Mouse (Mus musculus) liver, embryonic 12.5 days (tissue): ENCODE results near the gene Gstp1. TPM values are rescaled to one million over a fixed set of nuclear protein-coding genes. Genes with fewer than 3 reads are reported as not detected.
"Not testable (repeated sequence)": the region's sequence is repeated elsewhere in the genome, so short reads cannot be mapped to it uniquely, and the experiment has no call there.

Experiments used
- ATAC-seq: fragments of 200-750 bp; cut with Nextera tagmentation; 2 replicates; pipeline ENCODE4 v1.8.0; 2017; ENCODE audit warnings: moderate number of reproducible peaks, mild to moderate bottlenecking, moderate library complexity
- H3K27ac ChIP-seq: fragments of 300-500 bp; sonication (generic); 2 replicates; pipeline ENCODE4 v1.5.1; 2016; ENCODE audit warnings: mild to moderate bottlenecking
- H3K27me3 ChIP-seq: fragments of 300-500 bp; sonication (generic); replicated peaks from 2 replicates; pipeline ENCODE4 v1.6.1; 2016; ENCODE audit warnings: mild to moderate bottlenecking, moderate library complexity
- H3K36me3 ChIP-seq: fragments of 300-500 bp; sonication (generic); 2 replicates; pipeline ENCODE4 v1.6.1; 2016; ENCODE audit warnings: mild to moderate bottlenecking, moderate library complexity
- H3K4me1 ChIP-seq: fragments of 300-500 bp; sonication (generic); 2 replicates; pipeline ENCODE4 v1.6.1; 2016
- H3K4me2 ChIP-seq: fragments of 300-500 bp; sonication (generic); 2 replicates; pipeline ENCODE4 v1.6.1; 2016; ENCODE audit warnings: mild to moderate bottlenecking, moderate library complexity
- H3K4me3 ChIP-seq: fragments of 300-500 bp; sonication (generic); 2 replicates; pipeline ENCODE4 v1.5.1; 2016; ENCODE audit warnings: mild to moderate bottlenecking, moderate library complexity
- H3K9ac ChIP-seq: fragments of 300-500 bp; sonication (generic); 2 replicates; pipeline ENCODE4 v1.6.1; 2016; ENCODE audit warnings: mild to moderate bottlenecking, moderate library complexity
- H3K9me3 ChIP-seq: fragments of 300-500 bp; sonication (generic); replicated peaks from 2 replicates; pipeline ENCODE4 v1.6.1; 2016; ENCODE audit warnings: mild to moderate bottlenecking, moderate library complexity
- WGBS: fragments of 180-500 bp; shearing (Covaris S2); methylation state at CpG from one replicate; pipeline ENCODE4 v1.1.7; 2016; ENCODE audit not compliant: insufficient replicate concordance; 5-methylcytosine and 5-hydroxymethylcytosine counted together
- polyA plus RNA-seq: library from polyadenylated mRNA; unstranded; fragments of >200 nt; fragmentation: Nextera tagmentation; extraction: Ambion mirVana; gene quantifications from 2 replicates; pipeline ENCODE4 v1.2.1, GENCODE M21; 2016

The Gstp1 gene
- polyA plus RNA-seq, 1 experiment from 2014 or later: 622 TPM

- Histone ChIP-seq H3K27ac (peak overlapping the region; percentile 68; the same call in 1 of the 2 replicates), H3K4me2 (no peak overlapping the region), H3K36me3 (no peaks in the 10 kb centered on the region), H3K4me1 (peaks cover 25% of the 10 kb centered on the region), H3K9me3 (no peaks in the 10 kb centered on the region), H3K27me3 (peaks cover 16% of the 10 kb centered on the region; the same call in 1 of the 2 replicates), H3K4me3 (no peak overlapping the region), H3K9ac (no peak overlapping the region)
- ATAC-seq: no peak
- WGBS: 88% methylated on average over 6 of the region's 6 CpGs
These were observed 33.6 kb upstream of the Gstp1 start for GRCm38 (mm10) chr19:4071406-4071805.

- Histone ChIP-seq H3K27ac (peak overlapping the region; percentile 68), H3K4me3 (no peak overlapping the region), H3K36me3 (no peaks in the 10 kb centered on the region), H3K4me2 (no peak overlapping the region), H3K9me3 (no peaks in the 10 kb centered on the region), H3K27me3 (peaks cover 16% of the 10 kb centered on the region; the same call in 1 of the 2 replicates), H3K4me1 (peaks cover 25% of the 10 kb centered on the region), H3K9ac (no peak overlapping the region)
- WGBS: 40% methylated on average over 8 of the region's 8 CpGs
- ATAC-seq: no peak
These were observed 33.0 kb upstream of the Gstp1 start for GRCm38 (mm10) chr19:4070756-4071155.

- Histone ChIP-seq H3K4me3 (no peak overlapping the region), H3K9me3 (no peaks in the 10 kb centered on the region), H3K27me3 (peaks cover 16% of the 10 kb centered on the region; the same call in 1 of the 2 replicates), H3K27ac (peak overlapping the region; percentile 68), H3K36me3 (no peaks in the 10 kb centered on the region), H3K4me1 (peaks cover 25% of the 10 kb centered on the region), H3K4me2 (no peak overlapping the region), H3K9ac (no peak overlapping the region)
- ATAC-seq: no peak
- 54% methylated on average over 15 of the region's 15 CpGs for WGBS
These were observed 32.5 kb upstream of the Gstp1 start for GRCm38 (mm10) chr19:4070311-4070710.

GRCm38 (mm10) chr19:4068717-4069410, 31.1 kb upstream of the Gstp1 start:
- H3K9ac ChIP-seq: no peak overlapping the region
- no peaks in the 10 kb centered on the region for H3K9me3 ChIP-seq
- no peaks in the 10 kb centered on the region for H3K36me3 ChIP-seq
- H3K4me2 ChIP-seq: no peak overlapping the region
- WGBS: 58% methylated on average over 15 of the region's 15 CpGs
- peaks cover 16% of the 10 kb centered on the region; the same call in 1 of the 2 replicates for H3K27me3 ChIP-seq
- peak overlapping the region; percentile 62 for H3K27ac ChIP-seq
- peaks cover 26% of the 10 kb centered on the region for H3K4me1 ChIP-seq
- H3K4me3 ChIP-seq: no peak overlapping the region
- no peak for ATAC-seq

- H3K9me3 ChIP-seq, H3K4me2 ChIP-seq, H3K9ac ChIP-seq, H3K4me3 ChIP-seq, H3K36me3 ChIP-seq, ATAC-seq: not testable (repeated sequence)
- Histone ChIP-seq H3K4me1 (peaks cover 22% of the 10 kb centered on the region), H3K27me3 (peaks cover 16% of the 10 kb centered on the region; the same call in 1 of the 2 replicates), H3K27ac (peak overlapping the region; percentile 62; the same call in 1 of the 2 replicates)
- 74% methylated on average over 2 of the region's 2 CpGs for WGBS
These were observed 30.5 kb upstream of the Gstp1 start for GRCm38 (mm10) chr19:4068242-4068641.

- peak overlapping the region; percentile 39; the same call in 1 of the 2 replicates for H3K27ac ChIP-seq
- peaks cover 22% of the 10 kb centered on the region for H3K4me1 ChIP-seq
- no peak overlapping the region for H3K4me3 ChIP-seq
- H3K9ac ChIP-seq: no peak overlapping the region
- H3K4me2 ChIP-seq: no peak overlapping the region
- peak; percentile 32; the same call in 1 of the 2 replicates for ATAC-seq
- H3K9me3 ChIP-seq: no peaks in the 10 kb centered on the region
- peaks cover 16% of the 10 kb centered on the region; the same call in 1 of the 2 replicates for H3K27me3 ChIP-seq
- no peaks in the 10 kb centered on the region for H3K36me3 ChIP-seq
These were observed 29.1 kb upstream of the Gstp1 start for GRCm38 (mm10) chr19:4066877-4067276.

GRCm38 (mm10) chr19:4066280-4066679, 28.5 kb upstream of the Gstp1 start:
- Histone ChIP-seq H3K4me2 (no peak overlapping the region), H3K9ac (no peak overlapping the region), H3K36me3 (no peaks in the 10 kb centered on the region), H3K27ac (no peak overlapping the region), H3K9me3 (no peaks in the 10 kb centered on the region), H3K4me1 (peaks cover 20% of the 10 kb centered on the region), H3K27me3 (peaks cover 16% of the 10 kb centered on the region; the same call in 1 of the 2 replicates), H3K4me3 (no peak overlapping the region)
- 65% methylated on average over 6 of the region's 6 CpGs for WGBS
- ATAC-seq: no peak

GRCm38 (mm10) chr19:4064501-4064900, 26.7 kb upstream of the Gstp1 start:
- not testable (repeated sequence) for H3K36me3 ChIP-seq, H3K9ac ChIP-seq, H3K9me3 ChIP-seq, H3K4me2 ChIP-seq, ATAC-seq, H3K4me3 ChIP-seq, H3K27ac ChIP-seq
- Histone ChIP-seq H3K4me1 (peaks cover 23% of the 10 kb centered on the region), H3K27me3 (0 out of 2 replicates have a peak, but pooled peaks cover 11% of the 10 kb centered on the region)
- WGBS: 19% methylated on average over 7 of the region's 11 CpGs

- not testable (repeated sequence) for H3K9me3 ChIP-seq, ATAC-seq, H3K9ac ChIP-seq, H3K36me3 ChIP-seq, H3K4me2 ChIP-seq, H3K27ac ChIP-seq, H3K4me3 ChIP-seq, H3K27me3 ChIP-seq
- 43% methylated on average over 4 of the region's 4 CpGs for WGBS
- H3K4me1 ChIP-seq: peaks cover 34% of the 10 kb centered on the region
These were observed 25.6 kb upstream of the Gstp1 start for GRCm38 (mm10) chr19:4063357-4063756.

- Histone ChIP-seq H3K27ac (peak overlapping the region; percentile 64; the same call in 1 of the 2 replicates), H3K4me2 (no peak overlapping the region), H3K9me3 (no peaks in the 10 kb centered on the region), H3K9ac (no peak overlapping the region), H3K27me3 (no peaks in the 10 kb centered on the region), H3K4me1 (peaks cover 49% of the 10 kb centered on the region), H3K36me3 (0 out of 2 replicates have a peak, but pooled peaks cover 2% of the 10 kb centered on the region), H3K4me3 (no peak overlapping the region)
- no peak for ATAC-seq
- WGBS: 68% methylated on average over 6 of the region's 6 CpGs
These were observed 23.2 kb upstream of the Gstp1 start for GRCm38 (mm10) chr19:4060899-4061465.

GRCm38 (mm10) chr19:4060044-4060898, 22.5 kb upstream of the Gstp1 start:
- not testable (repeated sequence) for H3K36me3 ChIP-seq, H3K9me3 ChIP-seq, H3K9ac ChIP-seq, ATAC-seq, H3K4me3 ChIP-seq, H3K27me3 ChIP-seq, H3K4me2 ChIP-seq
- Histone ChIP-seq H3K4me1 (peaks cover 56% of the 10 kb centered on the region), H3K27ac (peak overlapping the region; percentile 84)
- WGBS: 80% methylated on average over 8 of the region's 8 CpGs
